Mouse (Mus musculus) E14TG2a.4 (cell line): ENCODE data around the gene Gnas.

Experiments used
- H3K27me3 ChIP-seq: 2 replicates; pipeline ENCODE4 v1.6.1; 2014; ENCODE audit warnings: low read length, control low read depth; ENCODE audit not compliant: insufficient read depth
- H3K36me3 ChIP-seq: 2 replicates; pipeline ENCODE4 v1.6.1; 2014; ENCODE audit warnings: low read length, control low read depth; ENCODE audit not compliant: insufficient read depth
- H3K4me1 ChIP-seq: replicated peaks from 2 replicates; pipeline ENCODE4 v1.6.1; 2014; ENCODE audit warnings: low read depth, low read length, control low read depth
- H3K4me3 ChIP-seq: replicated peaks from 2 replicates; pipeline ENCODE4 v1.5.1; 2014; ENCODE audit warnings: mild to moderate bottlenecking, low read length
- H3K9me3 ChIP-seq: 2 replicates; pipeline ENCODE4 v1.6.1; 2014; ENCODE audit warnings: low read length, control low read depth
- CTCF ChIP-seq: conservative IDR thresholded peaks from 2 replicates; pipeline ENCODE4 v1.5.1; 2014; ENCODE audit warnings: low read length
- NANOG ChIP-seq: IDR thresholded peaks from 2 replicates; pipeline ENCODE4 v1.6.1; 2014; ENCODE audit warnings: borderline replicate concordance, low read length, mixed read lengths
- POU5F1 ChIP-seq: IDR thresholded peaks from 2 replicates; pipeline ENCODE4 v1.6.1; 2014; ENCODE audit warnings: low read length, borderline replicate concordance

The Gnas gene

DNA sequence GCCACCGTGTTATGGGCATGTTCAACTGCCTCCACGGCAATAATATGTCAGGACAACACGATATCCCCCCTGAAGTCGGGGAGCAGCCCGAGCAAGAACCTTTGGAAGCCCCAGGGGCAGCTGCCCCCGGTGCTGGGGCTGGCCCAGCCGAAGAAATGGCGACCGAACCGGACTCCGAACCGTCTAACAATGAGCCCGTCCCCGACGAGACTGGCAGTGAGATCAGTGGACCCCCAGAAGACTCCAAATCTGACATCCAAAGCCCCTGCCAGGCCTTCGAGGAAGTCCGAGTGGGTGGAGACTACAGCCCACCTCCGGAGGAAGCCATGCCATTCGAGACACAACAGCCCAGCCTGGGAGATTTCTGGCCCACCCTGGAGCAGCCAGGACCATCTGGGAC, 13.7 kb downstream of the Gnas start:
- TF ChIP-seq NANOG, result no peak
- TF ChIP-seq POU5F1, result no peak
- no peak for TF ChIP-seq CTCF
- Histone ChIP-seq H3K27me3 (peaks cover 41% of the 10 kb centered on the region), H3K9me3 (peaks cover 86% of the 10 kb centered on the region), H3K4me3 (peak overlapping the region; percentile 68), H3K36me3 (peaks cover 16% of the 10 kb centered on the region), H3K4me1 (peaks cover 29% of the 10 kb centered on the region)

DNA sequence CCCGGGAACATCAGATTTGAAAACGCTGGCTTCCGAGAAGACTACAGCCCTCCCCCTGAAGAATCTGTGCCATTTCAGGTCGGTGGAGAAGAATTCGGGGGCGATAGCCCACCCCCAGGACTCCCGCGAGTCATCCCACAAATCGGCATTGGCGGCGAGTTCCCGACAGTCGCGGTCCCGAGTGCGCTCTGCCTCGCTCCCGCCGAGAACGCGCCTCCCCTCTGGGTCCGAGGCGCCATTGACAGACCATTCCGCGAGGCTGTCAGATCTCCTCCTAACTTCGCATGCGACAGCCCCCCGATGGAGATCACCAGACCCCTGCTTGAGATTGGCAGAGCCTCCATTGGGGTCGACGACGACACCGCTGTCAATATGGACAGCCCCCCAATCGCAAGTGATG, 14.4 kb downstream of the Gnas start:
- peaks cover 79% of the 10 kb centered on the region for H3K9me3 ChIP-seq
- H3K4me1 ChIP-seq, result peaks cover 23% of the 10 kb centered on the region
- H3K36me3 ChIP-seq, result peaks cover 9% of the 10 kb centered on the region
- peak overlapping the region; percentile 68 for H3K4me3 ChIP-seq
- TF ChIP-seq POU5F1 (no peak), CTCF (no peak), NANOG (no peak)
- peaks cover 41% of the 10 kb centered on the region for H3K27me3 ChIP-seq

GRCm38 (mm10) chr2:174299091-174299770, 15.1 kb downstream of the Gnas start:
- Histone ChIP-seq H3K4me3 (peak overlapping the region; percentile 68), H3K4me1 (peaks cover 21% of the 10 kb centered on the region), H3K27me3 (peaks cover 41% of the 10 kb centered on the region), H3K36me3 (peaks cover 5% of the 10 kb centered on the region; the same call in 1 of the 2 replicates), H3K9me3 (peaks cover 80% of the 10 kb centered on the region)
- TF ChIP-seq CTCF (no peak), NANOG (no peak), POU5F1 (no peak)

GRCm38 (mm10) chr2:174299771-174300160, 15.6 kb downstream of the Gnas start:
- H3K9me3 ChIP-seq, result peaks cover 74% of the 10 kb centered on the region
- peaks cover 41% of the 10 kb centered on the region for H3K27me3 ChIP-seq
- H3K4me1 ChIP-seq, result peaks cover 21% of the 10 kb centered on the region
- H3K4me3 ChIP-seq, result peak overlapping the region; percentile 68
- H3K36me3 ChIP-seq, result no peaks in the 10 kb centered on the region
- no peak for TF ChIP-seq CTCF
- no peak for TF ChIP-seq POU5F1
- TF ChIP-seq NANOG, result no peak

GRCm38 (mm10) chr2:174300186-174300585, 16.1 kb downstream of the Gnas start:
- Histone ChIP-seq H3K4me1 (peaks cover 21% of the 10 kb centered on the region), H3K36me3 (no peaks in the 10 kb centered on the region)
- TF ChIP-seq CTCF (no peak), POU5F1 (no peak), NANOG (no peak)

DNA sequence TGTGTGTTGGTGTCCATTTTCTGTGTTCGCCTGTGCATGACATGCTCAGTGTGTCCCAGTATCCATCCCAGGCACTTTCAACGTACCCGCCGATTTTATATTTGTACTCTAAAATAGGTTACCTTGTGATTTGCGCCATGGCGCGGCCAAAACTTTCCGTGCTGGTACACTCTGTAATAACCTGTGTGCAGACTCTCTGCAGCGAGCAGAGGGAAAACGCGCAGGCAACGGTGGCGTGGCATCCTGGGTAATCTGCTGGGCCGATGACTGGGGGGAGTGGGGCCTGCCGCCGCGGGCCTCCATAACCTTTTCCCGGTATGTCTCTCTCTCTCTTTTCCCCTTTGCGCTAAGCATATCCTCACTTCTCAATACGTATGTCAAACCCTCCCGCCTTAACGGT, 16.5 kb downstream of the Gnas start:
- H3K9me3 ChIP-seq, result peaks cover 65% of the 10 kb centered on the region
- peak overlapping the region; percentile 68 for H3K4me3 ChIP-seq

More at GRCm38 (mm10) chr2:174300186-174300585, 16.1 kb downstream of the Gnas start:
- peaks cover 41% of the 10 kb centered on the region for H3K27me3 ChIP-seq
- peaks cover 70% of the 10 kb centered on the region for H3K9me3 ChIP-seq
- H3K4me3 ChIP-seq, result peak overlapping the region; percentile 68

GRCm38 (mm10) chr2:174302526-174302925, 18.4 kb downstream of the Gnas start:
- peaks cover 13% of the 10 kb centered on the region for H3K4me1 ChIP-seq
- TF ChIP-seq CTCF, result no peak
- no peak for TF ChIP-seq NANOG
- no peak for TF ChIP-seq POU5F1
- peaks cover 47% of the 10 kb centered on the region for H3K9me3 ChIP-seq
- H3K4me3 ChIP-seq, result no peak overlapping the region
- peaks cover 34% of the 10 kb centered on the region for H3K27me3 ChIP-seq
- H3K36me3 ChIP-seq, result peaks cover 6% of the 10 kb centered on the region; the same call in 1 of the 2 replicates

More for the DNA sequence above, 16.5 kb downstream of the Gnas start:
- H3K4me1 ChIP-seq, result peaks cover 21% of the 10 kb centered on the region
- peaks cover 41% of the 10 kb centered on the region for H3K27me3 ChIP-seq
- no peaks in the 10 kb centered on the region for H3K36me3 ChIP-seq
- TF ChIP-seq POU5F1 (no peak), NANOG (no peak), CTCF (no peak)

DNA sequence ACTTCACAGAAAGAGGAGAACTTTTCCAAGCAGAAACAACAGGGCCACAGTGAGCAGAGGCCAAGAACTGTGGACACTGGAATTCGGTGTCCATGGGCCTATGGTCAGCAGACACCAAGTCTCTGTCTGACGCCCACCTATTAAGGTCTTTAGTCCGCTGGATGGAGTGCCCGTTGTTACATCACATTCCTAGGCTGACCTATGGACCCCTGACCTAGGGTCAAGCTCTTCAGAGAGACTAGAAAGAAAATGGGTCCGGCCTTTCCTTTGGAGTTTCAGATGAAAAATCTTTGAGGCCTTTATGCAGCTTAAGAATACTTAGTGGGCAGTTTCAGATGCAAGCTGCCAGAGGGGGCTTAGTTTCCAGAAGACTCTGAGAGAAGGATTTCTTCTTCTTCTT, 21.5 kb downstream of the Gnas start:
- Histone ChIP-seq H3K4me3 (no peak overlapping the region), H3K9me3 (peaks cover 22% of the 10 kb centered on the region), H3K36me3 (peaks cover 11% of the 10 kb centered on the region; the same call in 1 of the 2 replicates), H3K4me1 (peaks cover 11% of the 10 kb centered on the region), H3K27me3 (peaks cover 3% of the 10 kb centered on the region)
- no peak for TF ChIP-seq CTCF
- no peak for TF ChIP-seq POU5F1
- TF ChIP-seq NANOG, result no peak
